Mouse (Mus musculus): Measurements from ENCODE around the gene Nemp1. TPM values are rescaled to one million over a fixed set of nuclear protein-coding genes. Genes with fewer than 3 reads are reported as not detected.

Nemp1 gene
- polyA plus RNA-seq, 1 experiment from 2014 or later: 7.8 TPM

- 81% methylated on average over 7 of the region's 7 CpGs for WGBS
- Histone ChIP-seq H3K4me1 (0 out of 2 replicates have a peak, but pooled peaks cover 3% of the 10 kb centered on the region), H3K9ac (no peak overlapping the region), H3K4me2 (no peak overlapping the region), H3K27me3 (replicated peaks) (no peaks in the 10 kb centered on the region), H3K9me3 (no peaks in the 10 kb centered on the region), H3K36me3 (no peaks in the 10 kb centered on the region), H3K4me3 (replicated peaks) (no peak overlapping the region), H3K27ac (no peak overlapping the region)
- no peak for ATAC-seq (ENCODE audit: insufficient read depth, low FRiP score, low read depth)
These were observed 41.0 kb downstream of the Nemp1 start for GRCm38 (mm10) chr10:127707721-127708120.

DNA sequence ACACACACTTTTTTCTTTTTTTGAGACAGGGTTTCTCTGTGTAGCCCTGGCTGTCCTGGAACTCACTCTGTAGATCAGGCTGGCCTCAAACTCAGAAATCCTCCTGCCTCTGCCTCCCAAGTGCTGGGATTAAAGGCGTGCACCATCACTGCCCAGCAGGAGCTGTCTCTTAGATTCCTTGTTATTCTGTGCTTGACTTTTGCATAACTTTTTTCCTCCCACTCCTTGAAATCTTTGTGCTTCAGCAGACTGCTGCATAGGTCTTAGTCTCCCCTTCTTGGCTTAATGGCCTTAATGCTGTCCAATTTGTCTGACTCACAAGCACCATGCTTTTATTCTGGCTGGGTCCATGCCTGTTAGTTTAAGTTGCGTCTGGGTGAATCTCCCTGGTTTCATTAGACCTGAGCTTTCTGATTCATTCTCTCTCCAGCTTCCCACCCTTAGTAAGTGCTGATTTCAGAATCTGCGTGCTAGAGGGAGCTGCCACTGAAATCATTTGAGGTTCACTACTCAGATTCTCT lies 42.2 kb downstream of the Nemp1 start:
- Histone ChIP-seq H3K9ac (no peak overlapping the region), H3K9me3 (no peaks in the 10 kb centered on the region), H3K36me3 (no peaks in the 10 kb centered on the region), H3K4me1 (0 out of 2 replicates have a peak, but pooled peaks cover 3% of the 10 kb centered on the region), H3K27me3 (replicated peaks) (no peaks in the 10 kb centered on the region), H3K4me3 (replicated peaks) (no peak overlapping the region), H3K27ac (no peak overlapping the region), H3K4me2 (no peak overlapping the region)
- no peak for ATAC-seq (ENCODE audit: insufficient read depth, low FRiP score, low read depth)
- WGBS: 81% methylated on average over 3 of the region's 3 CpGs

GRCm38 (mm10) chr10:127710331-127710730 lies 43.6 kb downstream of the Nemp1 start:
- Histone ChIP-seq H3K4me1 (no peaks in the 10 kb centered on the region), H3K9ac (no peak overlapping the region), H3K4me3 (replicated peaks) (no peak overlapping the region), H3K4me2 (no peak overlapping the region), H3K9me3 (no peaks in the 10 kb centered on the region), H3K36me3 (no peaks in the 10 kb centered on the region), H3K27ac (no peak overlapping the region), H3K27me3 (replicated peaks) (no peaks in the 10 kb centered on the region)
- no peak for ATAC-seq (ENCODE audit: insufficient read depth, low FRiP score, low read depth)
- 77% methylated on average over 13 of the region's 13 CpGs for WGBS

DNA sequence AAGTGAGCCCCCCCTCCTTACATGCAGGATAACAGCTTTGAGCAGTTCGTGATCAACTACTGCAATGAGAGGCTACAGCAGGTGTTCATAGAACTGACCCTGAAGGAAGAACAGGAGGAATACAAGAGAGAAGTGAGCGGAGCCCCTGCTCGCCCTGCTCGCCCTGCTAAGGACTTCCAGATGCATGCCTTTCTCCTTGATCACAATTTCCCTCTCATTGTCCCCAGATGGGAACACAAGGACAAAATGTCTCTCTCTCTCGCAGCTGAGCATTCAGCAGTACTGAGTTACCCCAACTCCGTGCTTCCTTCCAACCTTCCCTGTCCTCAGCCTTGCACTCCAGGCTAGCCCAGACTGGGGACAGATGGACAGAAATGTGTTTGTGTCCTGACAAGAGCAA lies 46.0 kb downstream of the Nemp1 start:
- no peaks in the 10 kb centered on the region for H3K36me3 ChIP-seq
- no peak overlapping the region for H3K4me3 ChIP-seq (replicated peaks)
- no peaks in the 10 kb centered on the region for H3K4me1 ChIP-seq
- WGBS: 75% methylated on average over 6 of the region's 6 CpGs
- no peak for ATAC-seq (ENCODE audit: insufficient read depth, low FRiP score, low read depth)
- no peak overlapping the region for H3K27ac ChIP-seq
- H3K9me3 ChIP-seq: no peaks in the 10 kb centered on the region
- no peaks in the 10 kb centered on the region for H3K27me3 ChIP-seq (replicated peaks)
- H3K9ac ChIP-seq: no peak overlapping the region
- H3K4me2 ChIP-seq: no peak overlapping the region

DNA sequence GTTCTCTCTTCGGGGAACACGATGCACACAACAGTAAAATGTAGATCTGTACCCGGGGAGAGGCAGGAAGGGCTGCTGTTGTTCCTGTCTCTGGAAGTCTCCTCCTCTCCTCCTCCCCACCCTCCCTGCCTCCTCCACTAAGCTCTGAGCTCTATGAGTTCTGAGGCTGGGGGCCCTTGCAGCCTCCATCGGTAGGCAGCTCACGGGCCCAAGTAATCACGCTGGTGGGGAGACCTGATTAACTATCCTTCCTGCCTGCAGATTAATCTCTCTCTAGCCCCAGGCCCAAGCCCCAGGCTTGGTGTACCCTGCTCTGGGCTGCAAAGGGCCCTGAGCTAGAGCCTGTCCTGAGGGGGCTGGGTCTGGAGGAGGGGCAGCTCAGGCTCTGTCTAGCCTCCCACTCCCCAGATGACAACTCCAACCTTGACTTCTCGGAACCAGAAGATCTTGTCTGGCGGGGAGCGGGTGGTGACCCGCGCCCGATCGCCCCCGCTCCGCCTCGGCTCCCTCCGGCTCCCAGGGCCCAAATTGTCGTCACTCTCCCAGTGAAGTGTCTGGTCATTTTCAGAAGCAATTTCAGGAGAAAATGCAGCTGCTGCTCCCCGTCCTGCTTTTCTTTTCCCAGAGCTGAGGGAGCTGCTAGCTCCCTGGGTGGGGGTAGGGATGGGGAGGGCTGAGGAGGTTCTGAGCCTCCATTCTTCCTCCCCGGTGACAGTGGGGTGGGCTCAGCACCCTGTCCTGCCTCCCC lies 55.1 kb downstream of the Nemp1 start:
- H3K9ac ChIP-seq: 0 out of 2 replicates have a peak overlapping the region, but pooled peaks have one; percentile 13
- H3K36me3 ChIP-seq: no peaks in the 10 kb centered on the region
- no peaks in the 10 kb centered on the region for H3K27me3 ChIP-seq (replicated peaks)
- H3K4me3 ChIP-seq (replicated peaks): peak overlapping the region; percentile 28
- 16% methylated on average over 20 of the region's 20 CpGs for WGBS
- peaks cover 18% of the 10 kb centered on the region for H3K4me1 ChIP-seq
- H3K27ac ChIP-seq: peak overlapping the region; percentile 89
- peak; percentile 62 for ATAC-seq (ENCODE audit: insufficient read depth, low FRiP score, low read depth)
- H3K9me3 ChIP-seq: no peaks in the 10 kb centered on the region
- peak overlapping the region; percentile 51 for H3K4me2 ChIP-seq

- 74% methylated on average over 3 of the region's 3 CpGs for WGBS
- H3K4me3 ChIP-seq (replicated peaks): no peak within 1 kb of the TSS
- H3K27ac ChIP-seq: no peak within 1 kb of the TSS
- no peak within 1 kb of the TSS for H3K9ac ChIP-seq
- ATAC-seq (ENCODE audit: insufficient read depth, low FRiP score, low read depth): no peak
- no peaks in the 10 kb centered on the region; the same call in 1 of the 2 replicates for H3K27me3 ChIP-seq (replicated peaks)
- H3K9me3 ChIP-seq: no peaks in the 10 kb centered on the region
- H3K4me2 ChIP-seq: no peak within 1 kb of the TSS
- no peaks in the 10 kb centered on the region for H3K36me3 ChIP-seq
- peaks cover 18% of the 10 kb centered on the region for H3K4me1 ChIP-seq
These were observed 57.5 kb downstream of the Nemp1 start, which contains the start of gene Tac2 for GRCm38 (mm10) chr10:127724178-127724577. Gene Tac2, plus strand, starts transcription at chr10:127724478.

DNA sequence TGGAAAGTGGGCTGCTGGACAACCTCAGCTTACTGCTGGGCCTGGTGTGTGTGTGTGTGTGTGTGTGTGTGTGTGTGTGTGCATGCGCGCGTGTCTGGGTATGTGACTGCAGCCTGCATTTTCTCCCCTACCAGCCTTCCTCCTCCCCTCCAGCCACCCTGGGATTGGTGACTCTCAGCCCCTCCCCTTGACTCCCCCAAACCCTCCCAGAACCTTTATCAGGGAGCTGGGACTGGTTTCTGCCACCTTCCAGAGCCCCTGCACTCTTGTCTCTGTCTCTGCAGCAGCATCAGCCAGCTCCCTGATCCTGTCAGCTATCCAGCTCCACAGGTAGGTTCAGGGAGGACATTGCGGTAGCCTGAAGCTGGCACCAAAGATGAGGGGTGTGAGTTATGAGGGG lies 58.4 kb downstream of the Nemp1 start:
- Histone ChIP-seq H3K4me1 (peaks cover 18% of the 10 kb centered on the region), H3K4me2 (no peak overlapping the region), H3K9ac (no peak overlapping the region), H3K4me3 (replicated peaks) (no peak overlapping the region), H3K27ac (no peak overlapping the region), H3K36me3 (no peaks in the 10 kb centered on the region), H3K9me3 (no peaks in the 10 kb centered on the region), H3K27me3 (replicated peaks) (no peaks in the 10 kb centered on the region; the same call in 1 of the 2 replicates)
- ATAC-seq (ENCODE audit: insufficient read depth, low FRiP score, low read depth): no peak
- 68% methylated on average over 4 of the region's 4 CpGs for WGBS

GRCm38 (mm10) chr10:127728437-127728836 lies 61.7 kb downstream of the Nemp1 start:
- WGBS: 78% methylated on average over 8 of the region's 8 CpGs
- H3K9me3 ChIP-seq: no peaks in the 10 kb centered on the region

GRCm38 (mm10) chr10:127730285-127730932 lies 63.7 kb downstream of the Nemp1 start:
- Histone ChIP-seq H3K27me3 (replicated peaks) (no peaks in the 10 kb centered on the region; the same call in 1 of the 2 replicates), H3K4me3 (replicated peaks) (no peak overlapping the region), H3K4me1 (no peaks in the 10 kb centered on the region), H3K4me2 (no peak overlapping the region), H3K9me3 (no peaks in the 10 kb centered on the region), H3K27ac (no peak overlapping the region), H3K36me3 (no peaks in the 10 kb centered on the region), H3K9ac (no peak overlapping the region)
- WGBS: 68% methylated on average over 11 of the region's 11 CpGs
- peak; percentile 74 for ATAC-seq (ENCODE audit: insufficient read depth, low FRiP score, low read depth)

More at GRCm38 (mm10) chr10:127728437-127728836, 61.7 kb downstream of the Nemp1 start:
- no peaks in the 10 kb centered on the region; the same call in 1 of the 2 replicates for H3K27me3 ChIP-seq (replicated peaks)
- no peaks in the 10 kb centered on the region for H3K36me3 ChIP-seq
- H3K4me1 ChIP-seq: no peaks in the 10 kb centered on the region
- no peak overlapping the region for H3K27ac ChIP-seq
- no peak for ATAC-seq (ENCODE audit: insufficient read depth, low FRiP score, low read depth)
- H3K9ac ChIP-seq: no peak overlapping the region
- H3K4me2 ChIP-seq: no peak overlapping the region
- H3K4me3 ChIP-seq (replicated peaks): no peak overlapping the region

- Histone ChIP-seq H3K27me3 (replicated peaks) (no peaks in the 10 kb centered on the region; the same call in 1 of the 2 replicates), H3K36me3 (no peaks in the 10 kb centered on the region), H3K9me3 (no peaks in the 10 kb centered on the region), H3K4me1 (no peaks in the 10 kb centered on the region), H3K9ac (no peak overlapping the region), H3K4me2 (no peak overlapping the region), H3K27ac (no peak overlapping the region), H3K4me3 (replicated peaks) (no peak overlapping the region)
- 43% methylated on average over 9 of the region's 9 CpGs for WGBS
- ATAC-seq (ENCODE audit: insufficient read depth, low FRiP score, low read depth): no peak
These were observed 64.2 kb downstream of the Nemp1 start for GRCm38 (mm10) chr10:127730933-127731310.

DNA sequence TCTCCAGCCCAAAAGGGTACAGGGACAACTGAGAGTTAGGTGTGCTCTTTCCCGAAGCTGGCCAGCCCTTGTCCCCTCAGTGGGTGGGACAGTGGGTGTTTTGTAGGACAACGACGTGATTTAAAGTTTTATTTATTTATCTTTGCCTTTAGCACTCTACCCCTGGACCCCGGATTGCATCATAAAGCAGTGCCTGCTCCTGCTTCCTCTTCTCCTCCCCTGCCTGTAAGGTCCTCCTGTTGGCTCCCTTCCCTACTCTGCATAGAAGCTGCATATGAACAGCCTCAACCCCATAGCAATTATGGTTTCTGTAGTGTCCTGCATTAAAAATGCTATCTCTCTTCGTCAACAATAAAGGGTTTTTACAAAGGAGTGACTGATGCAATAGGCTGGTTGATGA lies 64.7 kb downstream of the Nemp1 start:
- WGBS: 20% methylated on average over 5 of the region's 5 CpGs

GRCm38 (mm10) chr10:127734434-127734833 lies 67.7 kb downstream of the Nemp1 start:
- 29% methylated on average over 5 of the region's 5 CpGs for WGBS

More for the DNA sequence above, 64.7 kb downstream of the Nemp1 start:
- Histone ChIP-seq H3K4me1 (no peaks in the 10 kb centered on the region), H3K4me2 (no peak overlapping the region), H3K36me3 (no peaks in the 10 kb centered on the region), H3K4me3 (replicated peaks) (no peak overlapping the region), H3K27me3 (replicated peaks) (no peaks in the 10 kb centered on the region; the same call in 1 of the 2 replicates), H3K9me3 (no peaks in the 10 kb centered on the region), H3K27ac (no peak overlapping the region), H3K9ac (no peak overlapping the region)
- ATAC-seq (ENCODE audit: insufficient read depth, low FRiP score, low read depth): no peak

More at GRCm38 (mm10) chr10:127734434-127734833, 67.7 kb downstream of the Nemp1 start:
- Histone ChIP-seq H3K4me3 (replicated peaks) (no peak overlapping the region), H3K27ac (no peak overlapping the region), H3K9ac (no peak overlapping the region), H3K36me3 (no peaks in the 10 kb centered on the region), H3K4me1 (no peaks in the 10 kb centered on the region), H3K27me3 (replicated peaks) (no peaks in the 10 kb centered on the region), H3K4me2 (no peak overlapping the region), H3K9me3 (no peaks in the 10 kb centered on the region)
- no peak for ATAC-seq (ENCODE audit: insufficient read depth, low FRiP score, low read depth)

Measured in stomach, embryonic 15.5 days (tissue).